Mouse (Mus musculus) central nervous system, embryonic 18 days (tissue): ENCODE measurements around the gene Lhfpl5. TPM values are rescaled to one million over a fixed set of nuclear protein-coding genes. Genes with fewer than 3 reads are reported as not detected.

ENCODE experiments used
- polyA plus RNA-seq: library from polyadenylated mRNA; depleted of rRNA; stranded (reverse); fragments of >200 nt; gene quantifications from 2 replicates; pipeline ENCODE4 v1.2.3, GENCODE M21; 2012; rRNA removed

The Lhfpl5 gene
- polyA plus RNA-seq: 17.2 and 17.4 TPM in 2 replicates

DNA sequence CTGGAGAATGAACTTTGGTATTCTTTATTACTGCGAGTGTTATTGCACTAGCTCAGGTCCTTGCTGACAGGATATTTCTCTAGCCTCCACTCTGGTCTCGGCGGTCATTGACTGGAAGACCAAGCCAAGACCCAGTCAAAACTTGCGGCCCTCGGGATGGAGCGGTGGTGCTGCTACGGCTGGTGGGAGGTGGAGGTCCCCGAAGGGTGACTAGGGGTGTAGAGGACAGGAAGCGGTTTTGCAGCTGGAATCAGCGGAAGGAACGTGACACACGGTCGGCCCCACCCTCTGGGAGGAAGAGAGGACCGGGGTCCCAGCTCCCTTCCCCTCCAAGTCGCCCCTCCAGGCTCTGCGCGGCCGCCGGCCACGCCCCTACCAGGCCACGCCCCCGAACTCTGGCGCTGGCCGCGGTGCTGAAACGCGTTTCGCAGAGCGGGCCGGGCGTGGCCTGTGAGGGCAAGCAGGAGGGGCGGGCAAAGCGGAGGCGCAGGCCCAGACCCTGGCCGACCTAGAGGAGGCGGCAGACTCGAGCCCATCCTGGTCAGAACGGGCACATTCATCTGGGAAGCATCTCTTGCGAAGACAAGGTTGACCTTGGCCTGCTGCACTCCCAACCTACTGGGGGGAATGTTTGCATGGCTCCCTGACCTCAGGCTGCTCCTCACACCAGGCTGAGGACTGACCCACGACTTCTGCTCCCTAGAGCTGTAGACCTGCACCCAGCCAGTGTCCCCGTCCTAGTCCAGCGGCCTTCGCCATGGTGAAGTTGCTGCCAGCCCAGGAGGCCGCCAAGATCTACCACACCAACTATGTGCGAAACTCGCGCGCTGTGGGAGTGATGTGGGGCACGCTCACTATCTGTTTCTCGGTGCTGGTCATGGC, at the start of gene Lhfpl5:
Lhfpl5 (plus strand) TSS at position 398 of the 882 bp plus-strand sequence.

DNA sequence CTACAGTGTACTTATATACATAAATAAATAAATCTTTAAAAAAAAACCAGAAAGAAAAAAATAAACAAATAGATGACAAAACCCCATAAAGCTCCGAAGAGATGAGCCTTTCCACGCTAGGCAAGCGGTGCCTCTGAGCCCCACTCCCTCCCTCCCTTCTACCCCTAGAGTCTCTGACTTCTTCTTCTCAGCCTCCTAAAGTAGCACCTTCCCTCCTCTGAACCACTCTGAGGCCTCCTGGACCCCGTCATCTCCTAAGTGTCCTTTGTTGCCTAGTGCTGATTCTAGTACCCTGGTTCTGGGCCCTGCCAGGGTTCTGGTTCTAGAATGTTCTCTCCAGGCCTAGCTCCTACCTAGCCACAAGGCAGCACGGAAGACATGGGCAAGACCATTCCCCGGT, 44.9 kb upstream of the Lhfpl5 start, which contains the start of gene Armc12:
Armc12 (plus strand) TSS at position 301 of the 400 bp plus-strand sequence.

DNA sequence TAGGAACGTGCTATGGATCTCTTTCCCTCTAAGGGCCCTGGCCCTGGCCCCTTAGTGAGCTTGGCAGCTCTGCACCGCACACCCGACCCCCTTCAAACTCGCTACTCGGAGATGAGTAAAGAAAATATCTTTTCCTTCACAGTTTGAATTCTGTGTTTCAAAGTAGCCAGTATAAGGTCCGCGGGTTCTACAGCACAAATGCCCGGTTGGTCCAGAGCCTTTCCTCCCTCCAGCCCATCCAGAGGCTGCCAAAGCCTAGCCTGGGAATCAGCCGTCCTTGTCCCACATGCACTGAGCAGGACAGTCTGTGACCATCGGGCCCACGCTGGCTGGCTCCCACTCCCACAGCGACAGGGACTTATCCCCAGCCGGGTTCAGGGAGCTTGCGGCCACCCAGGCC, 26.3 kb upstream of the Lhfpl5 start, which contains the start of gene Clpsl2:
Clpsl2 (plus strand) TSS at position 301 of the 400 bp plus-strand sequence.

GRCm38 (mm10) chr17:28560598-28560997, 14.8 kb upstream of the Lhfpl5 start, which contains the start of gene Clps:
Gene Clps, minus strand, starts transcription at chr17:28560766.

DNA sequence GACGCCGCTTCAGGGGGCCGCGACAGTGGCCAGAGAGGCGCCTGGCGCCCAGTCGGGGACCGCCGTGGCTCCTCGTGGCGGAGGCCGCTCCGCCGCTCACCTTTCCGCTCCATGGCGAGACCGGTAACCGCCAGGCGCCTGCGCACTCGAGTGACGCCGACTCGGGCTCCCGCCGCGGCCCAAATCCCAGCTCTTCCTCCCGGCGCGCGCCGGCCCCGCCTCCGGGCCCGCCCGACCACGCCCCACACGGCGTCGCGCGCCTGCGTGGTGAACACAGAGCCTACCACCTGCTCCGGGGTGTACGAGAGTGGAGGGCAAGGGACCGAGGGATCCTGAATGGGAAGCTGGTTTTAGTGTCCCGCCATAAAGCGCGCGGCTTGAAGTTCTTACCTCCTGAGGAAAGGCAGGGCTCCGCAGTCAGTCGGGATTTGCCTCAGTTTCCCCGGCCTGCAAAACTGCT, 46.9 kb downstream of the Lhfpl5 start, which contains the start of gene Srpk1:
Srpk1 (minus strand) TSS at position 410 of the 460 bp plus-strand sequence.

Other genes starting within 250 kb of the Lhfpl5 start
- 1,647 and 1,951 TPM in 2 replicates for gene Rpl10a, start 247.2 kb upstream of the Lhfpl5 start, polyA plus RNA-seq
- gene Tead3, start 224.8 kb upstream of the Lhfpl5 start, polyA plus RNA-seq: 6.2 and 7.0 TPM in 2 replicates
- gene Tulp1, start 210.4 kb upstream of the Lhfpl5 start, polyA plus RNA-seq: 0.95 and 1.1 TPM in 2 replicates
- 32.5 and 34.7 TPM in 2 replicates for gene Fkbp5, start 58.1 kb upstream of the Lhfpl5 start, polyA plus RNA-seq
- gene Armc12, start 44.8 kb upstream of the Lhfpl5 start, polyA plus RNA-seq: 0.07 and 0.19 TPM in 2 replicates
- not detected in 2 replicates for gene Clpsl2, start 26.2 kb upstream of the Lhfpl5 start, polyA plus RNA-seq
- gene Clps, start 14.9 kb upstream of the Lhfpl5 start, polyA plus RNA-seq: not detected in 2 replicates
- 60.2 and 61.1 TPM in 2 replicates for gene Srpk1, start 47.1 kb downstream of the Lhfpl5 start, polyA plus RNA-seq
- 4.1 and 4.5 TPM in 2 replicates for gene Slc26a8, start 114.6 kb downstream of the Lhfpl5 start, polyA plus RNA-seq
- 65.5 and 67.4 TPM in 2 replicates for gene Mapk14, start 115.7 kb downstream of the Lhfpl5 start, polyA plus RNA-seq
- 0.56 and 0.62 TPM in 2 replicates for gene AC170998.1, start 150.4 kb downstream of the Lhfpl5 start, polyA plus RNA-seq
- gene Mapk13, start 193.7 kb downstream of the Lhfpl5 start, polyA plus RNA-seq: 1.2 and 4.9 TPM in 2 replicates
- gene Brpf3, start 225.4 kb downstream of the Lhfpl5 start, polyA plus RNA-seq: 29.1 and 33.9 TPM in 2 replicates